Mouse (Mus musculus) heart, postnatal 0 days (tissue): ENCODE results near the gene Msln.

Source experiments
- CTCF ChIP-seq: IDR thresholded peaks from 2 replicates; pipeline ENCODE4 v1.5.1; 2016; ENCODE audit warnings: antibody characterized with exemption, control low read depth, low read depth
- EP300 ChIP-seq: IDR thresholded peaks from 2 replicates; pipeline ENCODE4 v1.6.1; 2016; ENCODE audit warnings: antibody characterized with exemption, low read depth

DNA sequence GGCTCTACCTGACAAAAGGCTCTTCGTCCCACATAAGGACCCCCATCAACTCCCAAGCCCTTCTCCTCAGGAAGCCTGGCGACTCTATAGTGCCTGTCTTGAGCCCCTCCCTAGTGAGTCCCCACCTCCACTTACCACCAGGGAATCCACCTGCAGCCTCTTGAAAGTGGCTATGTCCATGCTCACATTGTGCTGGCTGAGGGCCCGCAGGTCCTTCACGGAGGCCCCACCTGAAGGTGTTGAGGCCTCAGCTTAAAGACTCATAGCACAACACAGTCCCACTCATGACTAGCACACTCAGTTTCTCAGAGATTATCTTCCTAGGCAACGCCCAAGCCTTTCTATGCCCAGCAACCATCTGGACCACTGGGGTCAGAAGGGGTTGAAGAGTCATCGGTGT, 4.9 kb downstream of the Msln start:
- TF ChIP-seq EP300 (no peak), CTCF (no peak)
